Mouse (Mus musculus) left cerebral cortex, adult 9 months (tissue): ENCODE results near the gene Pimreg.

Source experiments
- DNase-seq, 2 experiments: peaks; one replicate each; pipeline ENCODE4 v3.0.0; 2022; ENCODE audit warnings: low spot score in 2 of 2

Pimreg gene

GRCm38 (mm10) chr11:72029143-72029542 is 12.7 kb upstream of the Pimreg start:
- DNase-seq = no peak

GRCm38 (mm10) chr11:72031353-72031752 is 10.5 kb upstream of the Pimreg start:
- DNase-seq = no peak

- no peak for DNase-seq
Observed at GRCm38 (mm10) chr11:72032091-72032490, 9.7 kb upstream of the Pimreg start.

GRCm38 (mm10) chr11:72032589-72032988 is 9.2 kb upstream of the Pimreg start:
- DNase-seq = no peak

GRCm38 (mm10) chr11:72037409-72037808 is 4.4 kb upstream of the Pimreg start, which contains the start of gene Aipl1:
Gene Aipl1 (minus strand): TSS chr11:72037509.
- no peak for DNase-seq

GRCm38 (mm10) chr11:72037996-72038395 is 3.8 kb upstream of the Pimreg start:
- peak in 1 of 2 experiments; percentile 85 for DNase-seq

- no peak for DNase-seq
Observed at GRCm38 (mm10) chr11:72039599-72040386, 2.0 kb upstream of the Pimreg start.

GRCm38 (mm10) chr11:72041290-72041767 is 503 bp upstream of the Pimreg start:
- DNase-seq = no peak

GRCm38 (mm10) chr11:72042631-72043030 is 799 bp downstream of the Pimreg start:
- DNase-seq = no peak

GRCm38 (mm10) chr11:72044231-72044630 is 2.4 kb downstream of the Pimreg start:
- DNase-seq = no peak

- no peak for DNase-seq
Observed at GRCm38 (mm10) chr11:72048730-72049129, 6.9 kb downstream of the Pimreg start.

GRCm38 (mm10) chr11:72049171-72049759 is 7.4 kb downstream of the Pimreg start:
- no peak for DNase-seq

- DNase-seq = no peak
Observed at GRCm38 (mm10) chr11:72050168-72050894, 8.5 kb downstream of the Pimreg start.

- peak in 1 of 2 experiments; percentile 59 for DNase-seq
Observed at GRCm38 (mm10) chr11:72050895-72051858, 9.3 kb downstream of the Pimreg start.

- DNase-seq = no peak
Observed at GRCm38 (mm10) chr11:72052221-72052620, 10.4 kb downstream of the Pimreg start.

- peak in 1 of 2 experiments; percentile 83 for DNase-seq
Observed at GRCm38 (mm10) chr11:72052636-72053035, 10.8 kb downstream of the Pimreg start.

- no peak for DNase-seq
Observed at GRCm38 (mm10) chr11:72055176-72055575, 13.3 kb downstream of the Pimreg start.

- DNase-seq = no peak
Observed at GRCm38 (mm10) chr11:72057166-72057565, 15.3 kb downstream of the Pimreg start.

GRCm38 (mm10) chr11:72060416-72060815 is 18.6 kb downstream of the Pimreg start:
- no peak for DNase-seq

GRCm38 (mm10) chr11:72061093-72061620 is 19.3 kb downstream of the Pimreg start:
- no peak for DNase-seq

GRCm38 (mm10) chr11:72064414-72064813 is 22.6 kb downstream of the Pimreg start:
- DNase-seq = no peak
